Mouse (Mus musculus) megakaryocyte, embryonic 14.5 days (primary cell): ENCODE measurements around the gene St6galnac3. TPM values are rescaled to one million over a fixed set of nuclear protein-coding genes. Genes with fewer than 3 reads are reported as not detected.
A peak's percentile ranks its signal among the peaks of the same experiment; 100 is the strongest.

Source experiments
- H3K27me3 ChIP-seq: replicated peaks from 2 replicates; pipeline ENCODE3; 2012; ENCODE audit warnings: inconsistent platforms
- H3K36me3 ChIP-seq: replicated peaks from 2 replicates; pipeline ENCODE3; 2012; ENCODE audit warnings: low read length, inconsistent platforms, mixed read lengths
- H3K4me1 ChIP-seq: 2 replicates; pipeline ENCODE4 v1.6.1; 2012; ENCODE audit warnings: inconsistent platforms
- H3K4me3 ChIP-seq: replicated peaks from 2 replicates; pipeline ENCODE3; 2012; ENCODE audit warnings: moderate library complexity, mild to moderate bottlenecking, inconsistent platforms
- H3K9me3 ChIP-seq: 2 replicates; pipeline ENCODE4 v1.6.1; 2012; ENCODE audit warnings: inconsistent platforms
- FLI1 ChIP-seq: IDR thresholded peaks from 2 replicates; pipeline ENCODE4 v1.6.1; 2012; ENCODE audit warnings: low read length, inconsistent platforms, mixed read lengths
- GATA1 ChIP-seq: IDR thresholded peaks from 3 replicates; pipeline ENCODE4 v1.6.1; 2012; ENCODE audit warnings: mixed read lengths, low read length, inconsistent platforms, borderline replicate concordance
- polyA plus RNA-seq: library from polyadenylated mRNA; stranded (reverse); fragments of >175 nt; gene quantifications from 2 replicates; pipeline ENCODE4 v1.2.3, GENCODE M21; 2012; ENCODE audit warnings: low replicate concordance; ENCODE audit not compliant: insufficient read depth

Gene St6galnac3
- polyA plus RNA-seq, 1 experiment = 0.04 TPM

DNA sequence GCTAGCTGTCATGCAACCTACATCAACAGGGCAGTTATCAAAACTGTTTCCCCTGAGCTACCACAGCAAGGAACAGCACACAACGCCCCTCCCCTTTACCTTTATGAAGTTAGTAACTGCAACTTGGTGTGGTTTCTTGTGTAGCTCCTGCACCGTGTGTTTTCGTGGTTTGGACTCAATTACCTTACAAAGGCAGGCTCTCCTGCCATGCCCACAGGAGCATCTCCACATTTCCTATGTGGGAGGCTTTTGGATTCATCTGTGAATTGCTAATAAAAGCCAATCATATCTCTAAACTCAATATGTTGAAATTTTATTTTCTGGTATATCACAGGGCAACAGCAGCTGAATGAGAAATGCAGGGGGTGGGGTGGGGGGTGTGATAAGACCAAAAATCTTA, 144.8 kb downstream of the St6galnac3 start:
- H3K4me3 ChIP-seq = no peak overlapping the region

GRCm38 (mm10) chr3:153577286-153577685, 147.7 kb downstream of the St6galnac3 start:
- Histone ChIP-seq H3K4me1 (peaks cover 14% of the 10 kb centered on the region; the same call in 1 of the 2 replicates), H3K27me3 (no peaks in the 10 kb centered on the region), H3K9me3 (no peaks in the 10 kb centered on the region), H3K36me3 (no peaks in the 10 kb centered on the region), H3K4me3 (no peak overlapping the region)
- no peak for TF ChIP-seq FLI1

More for the DNA sequence above, 144.8 kb downstream of the St6galnac3 start:
- Histone ChIP-seq H3K9me3 (no peaks in the 10 kb centered on the region), H3K36me3 (no peaks in the 10 kb centered on the region), H3K4me1 (peaks cover 21% of the 10 kb centered on the region; the same call in 1 of the 2 replicates), H3K27me3 (no peaks in the 10 kb centered on the region)
- TF ChIP-seq FLI1 (no peak), GATA1 (no peak)

GRCm38 (mm10) chr3:153571152-153571551, 153.8 kb downstream of the St6galnac3 start:
- H3K36me3 ChIP-seq = no peaks in the 10 kb centered on the region
- H3K27me3 ChIP-seq = no peaks in the 10 kb centered on the region
- peaks cover 16% of the 10 kb centered on the region for H3K4me1 ChIP-seq
- no peak overlapping the region for H3K4me3 ChIP-seq
- no peak for TF ChIP-seq FLI1
- TF ChIP-seq GATA1 = no peak
- peaks cover 3% of the 10 kb centered on the region; the same call in 1 of the 2 replicates for H3K9me3 ChIP-seq

DNA sequence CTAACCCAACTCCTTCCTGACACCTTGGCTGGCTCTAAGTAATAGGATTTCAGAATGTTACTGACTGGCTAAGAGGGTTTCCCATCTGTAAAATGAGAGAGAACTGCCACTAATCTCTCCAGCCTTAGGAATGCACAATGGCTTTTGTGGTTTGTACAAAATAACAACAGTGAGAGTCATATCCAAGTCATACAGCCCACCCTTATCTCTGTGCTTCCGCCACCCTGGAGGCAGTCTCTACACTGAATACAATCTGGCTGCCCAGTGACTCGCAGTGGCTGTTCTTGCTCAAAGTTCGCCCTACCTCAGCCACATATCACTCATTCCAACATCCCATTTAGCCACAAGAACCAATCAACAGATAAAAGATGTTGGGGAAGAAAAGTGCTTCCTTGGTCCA, 156.2 kb downstream of the St6galnac3 start:
- H3K9me3 ChIP-seq = peaks cover 3% of the 10 kb centered on the region; the same call in 1 of the 2 replicates
- no peaks in the 10 kb centered on the region for H3K36me3 ChIP-seq
- H3K27me3 ChIP-seq = no peaks in the 10 kb centered on the region
- no peak overlapping the region for H3K4me3 ChIP-seq
- peaks cover 23% of the 10 kb centered on the region for H3K4me1 ChIP-seq
- TF ChIP-seq GATA1 = no peak
- no peak for TF ChIP-seq FLI1

GRCm38 (mm10) chr3:153567913-153568312, 157.1 kb downstream of the St6galnac3 start:
- Histone ChIP-seq H3K4me1 (peaks cover 23% of the 10 kb centered on the region), H3K36me3 (no peaks in the 10 kb centered on the region), H3K9me3 (peaks cover 3% of the 10 kb centered on the region; the same call in 1 of the 2 replicates), H3K4me3 (no peak overlapping the region), H3K27me3 (no peaks in the 10 kb centered on the region)
- TF ChIP-seq FLI1 (no peak), GATA1 (no peak)

DNA sequence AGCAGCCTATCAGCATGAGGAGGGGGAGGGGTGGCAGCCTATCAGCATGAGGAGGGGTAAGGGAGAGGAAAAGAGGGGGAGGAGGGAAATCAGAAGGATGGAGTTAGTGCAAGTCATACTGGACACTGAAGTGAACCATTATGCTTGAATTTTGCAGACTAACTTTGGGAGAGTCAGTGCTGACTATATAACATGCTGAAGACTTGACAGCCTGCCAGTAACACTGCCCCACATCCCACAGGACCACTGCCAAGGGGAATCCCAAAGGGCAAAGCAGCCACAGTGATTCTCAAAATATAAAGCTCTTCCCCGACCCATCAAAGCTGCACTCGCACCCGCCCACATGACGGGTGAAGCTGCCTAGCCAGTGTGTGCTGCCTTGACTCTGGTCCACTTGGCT, 157.5 kb downstream of the St6galnac3 start:
- Histone ChIP-seq H3K36me3 (no peaks in the 10 kb centered on the region), H3K4me3 (no peak overlapping the region), H3K9me3 (peaks cover 3% of the 10 kb centered on the region; the same call in 1 of the 2 replicates), H3K4me1 (peaks cover 23% of the 10 kb centered on the region), H3K27me3 (no peaks in the 10 kb centered on the region)
- no peak for TF ChIP-seq FLI1
- TF ChIP-seq GATA1 = no peak

GRCm38 (mm10) chr3:153566100-153566499, 158.9 kb downstream of the St6galnac3 start:
- no peaks in the 10 kb centered on the region for H3K9me3 ChIP-seq
- no peaks in the 10 kb centered on the region for H3K36me3 ChIP-seq
- H3K4me1 ChIP-seq = peaks cover 28% of the 10 kb centered on the region
- H3K4me3 ChIP-seq = peak overlapping the region; percentile 69
- no peaks in the 10 kb centered on the region for H3K27me3 ChIP-seq
- TF ChIP-seq FLI1 = no peak
- no peak for TF ChIP-seq GATA1

DNA sequence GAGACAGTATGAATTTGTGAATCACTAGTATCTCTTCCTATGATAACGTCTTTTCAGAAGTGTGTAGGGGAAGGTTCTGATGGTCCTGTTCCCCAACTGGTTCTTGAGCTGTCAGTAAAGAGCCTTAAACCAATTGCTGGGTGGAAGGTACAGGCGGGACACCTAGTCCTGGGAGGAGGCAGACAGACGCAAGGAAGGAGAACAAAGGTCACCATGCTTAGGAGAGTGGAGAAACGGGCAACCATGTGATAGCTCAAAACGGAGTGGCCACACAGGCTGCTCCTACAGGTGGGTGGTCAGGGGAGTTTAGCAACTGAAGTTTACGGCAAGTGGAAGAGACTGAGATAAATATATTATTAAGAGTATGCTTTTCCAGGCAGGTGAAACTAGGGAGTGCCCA, 164.1 kb downstream of the St6galnac3 start:
- Histone ChIP-seq H3K36me3 (no peaks in the 10 kb centered on the region), H3K4me3 (no peak overlapping the region), H3K4me1 (peaks cover 9% of the 10 kb centered on the region), H3K9me3 (no peaks in the 10 kb centered on the region), H3K27me3 (no peaks in the 10 kb centered on the region)
- TF ChIP-seq GATA1 = no peak
- no peak for TF ChIP-seq FLI1

DNA sequence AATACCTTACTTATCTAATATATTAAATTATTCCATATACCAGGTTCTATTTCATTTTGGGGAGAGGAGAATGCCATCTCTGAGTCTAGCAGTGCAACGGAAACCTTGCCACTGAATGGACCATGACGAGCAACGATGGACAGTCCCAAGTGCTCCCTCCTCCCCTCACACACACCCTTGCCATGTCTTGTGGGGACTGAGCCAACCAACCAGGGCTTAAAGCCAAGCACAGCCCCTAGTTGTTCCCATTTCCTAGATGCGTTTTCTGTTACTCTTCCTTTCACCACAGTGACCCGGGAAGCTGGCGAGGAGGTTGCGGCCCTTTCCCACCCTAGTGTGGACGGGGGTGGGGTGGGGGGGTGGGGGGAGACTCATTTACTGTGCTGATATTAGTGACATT, 165.4 kb downstream of the St6galnac3 start:
- TF ChIP-seq FLI1 (no peak), GATA1 (no peak)
- no peaks in the 10 kb centered on the region for H3K27me3 ChIP-seq
- peaks cover 5% of the 10 kb centered on the region for H3K4me1 ChIP-seq

DNA sequence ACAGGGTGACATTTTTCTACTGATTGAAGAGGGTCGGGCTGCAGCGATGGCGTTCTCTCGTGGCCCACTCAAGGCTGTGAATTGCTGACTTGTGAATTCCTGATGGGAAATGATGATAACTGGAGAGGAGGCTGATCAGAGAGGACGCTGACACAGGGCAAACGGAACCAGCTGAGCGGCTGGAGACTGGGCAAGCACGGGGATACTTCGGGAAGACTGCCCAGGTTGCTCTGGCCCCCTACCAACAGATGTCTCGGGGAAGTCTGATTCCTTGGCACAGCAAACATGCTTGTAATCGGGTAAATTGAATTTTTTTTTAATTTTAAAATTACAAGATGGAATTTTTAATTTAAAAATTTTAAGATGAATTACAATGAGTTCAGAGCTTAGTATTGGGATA, 168.4 kb downstream of the St6galnac3 start:
- no peaks in the 10 kb centered on the region for H3K27me3 ChIP-seq
- peaks cover 5% of the 10 kb centered on the region for H3K4me1 ChIP-seq
- no peaks in the 10 kb centered on the region for H3K36me3 ChIP-seq
- no peak for TF ChIP-seq FLI1
- TF ChIP-seq GATA1 = no peak
- H3K4me3 ChIP-seq = no peak overlapping the region
- peaks cover 12% of the 10 kb centered on the region for H3K9me3 ChIP-seq

More for the DNA sequence above, 165.4 kb downstream of the St6galnac3 start:
- H3K4me3 ChIP-seq = no peak overlapping the region
- H3K9me3 ChIP-seq = no peaks in the 10 kb centered on the region
- no peaks in the 10 kb centered on the region for H3K36me3 ChIP-seq

DNA sequence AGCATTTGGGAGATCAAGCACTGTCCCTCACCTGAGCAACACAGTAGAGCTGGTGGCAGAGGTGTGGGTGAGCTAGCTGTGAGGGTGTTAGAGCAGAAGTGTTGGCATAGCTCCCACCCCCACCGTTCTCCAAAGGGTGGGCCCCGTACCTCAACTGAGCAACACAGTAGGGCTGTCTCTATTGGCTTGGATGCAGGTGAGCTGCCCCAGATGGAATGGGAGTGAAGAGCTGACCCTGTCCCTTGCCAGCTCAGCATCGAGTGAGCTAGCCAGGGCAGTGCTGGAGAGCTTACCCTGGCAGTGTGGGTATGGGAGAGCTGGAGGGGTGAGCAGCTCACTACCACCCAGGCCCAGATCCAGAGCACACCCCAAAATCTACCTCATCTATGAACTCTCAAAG, 171.3 kb downstream of the St6galnac3 start:
- Histone ChIP-seq H3K4me3 (peak overlapping the region; percentile 20), H3K36me3 (no peaks in the 10 kb centered on the region), H3K4me1 (no peaks in the 10 kb centered on the region; the same call in 1 of the 2 replicates), H3K27me3 (no peaks in the 10 kb centered on the region), H3K9me3 (peaks cover 20% of the 10 kb centered on the region)
- TF ChIP-seq GATA1 = no peak
- TF ChIP-seq FLI1 = no peak
